Mouse (Mus musculus): Measurements from ENCODE around the gene Rmnd5b.
A peak's percentile ranks its signal among the peaks of the same experiment; 100 is the strongest.

- TF ChIP-seq CTCF (IDR thresholded peaks at IDR 0.05; ENCODE audit: borderline replicate concordance, control insufficient read depth, extremely low read depth, insufficient read depth, low read length, poor library complexity) (peak; percentile 66; the same call in 1 of the 2 replicates), POLR2A (IDR thresholded peaks at IDR 0.05; ENCODE audit: control insufficient read depth, extremely low read depth, insufficient read depth, low read length, poor library complexity) (peak; percentile 90)
These were observed 29.9 kb downstream of the Rmnd5b start for GRCm38 (mm10) chr11:51605602-51606446.

All from thymus, adult 2 months (tissue).